Mouse (Mus musculus): Measurements from ENCODE around the gene Smgc. TPM values are rescaled to one million over a fixed set of nuclear protein-coding genes. Genes with fewer than 3 reads are reported as not detected.
A peak's percentile ranks its signal among the peaks of the same experiment; 100 is the strongest.
"Not testable (repeated sequence)": the region's sequence is repeated elsewhere in the genome, so short reads cannot be mapped to it uniquely, and the experiment has no call there.

Gene Smgc
- not detected in 2 replicates for total RNA-seq (2014; rRNA removed; ENCODE audit: low replicate concordance)
- not detected in 2 replicates for polyA plus RNA-seq (2015; fragmentation: Nextera tagmentation; extraction: Ambion mirVana)

GRCm38 (mm10) chr15:91837965-91838364, at the start of gene Smgc:
Gene Smgc, plus strand, starts transcription at chr15:91838265.
- H3K4me2 ChIP-seq (ENCODE audit: low read depth, low read length) = no peak within 1 kb of the TSS
- 77% methylated on average over 7 of the region's 7 CpGs for WGBS
- ATAC-seq (ENCODE audit: insufficient read depth, low read depth) = no peak
- no peak for DNase-seq (ENCODE audit: low spot score)
- H3K4me1 ChIP-seq (ENCODE audit: control insufficient read depth, insufficient read depth) = no peaks in the 10 kb centered on the region
- H3K27me3 ChIP-seq (ENCODE audit: control insufficient read depth, insufficient read depth, low read length) = no peaks in the 10 kb centered on the region
- no peak within 1 kb of the TSS for H3K9ac ChIP-seq (replicated peaks; ENCODE audit: low read depth, low read length)
- TF ChIP-seq CTCF (IDR thresholded peaks at IDR 0.05; ENCODE audit: low read depth) (no peak), EP300 (IDR thresholded peaks at IDR 0.05; ENCODE audit: low read depth) (no peak)
- H3K27ac ChIP-seq (ENCODE audit: low read depth) = no peak within 1 kb of the TSS
- H3K9me3 ChIP-seq (replicated peaks; ENCODE audit: control insufficient read depth, low read length) = no peaks in the 10 kb centered on the region
- no peak within 1 kb of the TSS for H3K4me3 ChIP-seq (ENCODE audit: low read depth, low read length)
- no peaks in the 10 kb centered on the region for H3K36me3 ChIP-seq (replicated peaks; ENCODE audit: control insufficient read depth, insufficient read depth, low read length)

GRCm38 (mm10) chr15:91788338-91788737, 49.7 kb upstream of the Smgc start:
- Histone ChIP-seq H3K27ac (ENCODE audit: low read depth) (no peak overlapping the region), H3K4me2 (ENCODE audit: low read depth, low read length) (no peak overlapping the region), H3K9me3 (replicated peaks; ENCODE audit: control insufficient read depth, low read length) (no peaks in the 10 kb centered on the region), H3K4me1 (ENCODE audit: control insufficient read depth, insufficient read depth) (no peaks in the 10 kb centered on the region), H3K4me3 (ENCODE audit: low read depth, low read length) (no peak overlapping the region), H3K36me3 (replicated peaks; ENCODE audit: control insufficient read depth, insufficient read depth, low read length) (peaks cover 32% of the 10 kb centered on the region), H3K27me3 (ENCODE audit: control insufficient read depth, insufficient read depth, low read length) (no peaks in the 10 kb centered on the region), H3K9ac (replicated peaks; ENCODE audit: low read depth, low read length) (no peak overlapping the region)
- ATAC-seq (ENCODE audit: insufficient read depth, low read depth) (no peak), DNase-seq (ENCODE audit: low spot score) (no peak)
- 88% methylated on average over 11 of the region's 11 CpGs for WGBS
- TF ChIP-seq EP300 (IDR thresholded peaks at IDR 0.05; ENCODE audit: low read depth) = no peak
- no peak for TF ChIP-seq CTCF (IDR thresholded peaks at IDR 0.05; ENCODE audit: low read depth)

- no peak for ATAC-seq (ENCODE audit: insufficient read depth, low read depth)
- no peak overlapping the region for H3K4me2 ChIP-seq (ENCODE audit: low read depth, low read length)
- 69% methylated on average over 4 of the region's 4 CpGs for WGBS
- no peak for TF ChIP-seq CTCF (IDR thresholded peaks at IDR 0.05; ENCODE audit: low read depth)
- TF ChIP-seq EP300 (IDR thresholded peaks at IDR 0.05; ENCODE audit: low read depth) = no peak
- H3K4me3 ChIP-seq (ENCODE audit: low read depth, low read length) = no peak overlapping the region
- DNase-seq (ENCODE audit: low spot score) = no peak
- peaks cover 23% of the 10 kb centered on the region; the same call in 1 of the 2 replicates for H3K36me3 ChIP-seq (replicated peaks; ENCODE audit: control insufficient read depth, insufficient read depth, low read length)
- H3K9me3 ChIP-seq (replicated peaks; ENCODE audit: control insufficient read depth, low read length) = no peaks in the 10 kb centered on the region
- H3K27ac ChIP-seq (ENCODE audit: low read depth) = no peak overlapping the region
- H3K9ac ChIP-seq (replicated peaks; ENCODE audit: low read depth, low read length) = no peak overlapping the region
- no peaks in the 10 kb centered on the region for H3K4me1 ChIP-seq (ENCODE audit: control insufficient read depth, insufficient read depth)
- H3K27me3 ChIP-seq (ENCODE audit: control insufficient read depth, insufficient read depth, low read length) = no peaks in the 10 kb centered on the region
Measured at GRCm38 (mm10) chr15:91806463-91806862, 31.6 kb upstream of the Smgc start.

- ATAC-seq (ENCODE audit: insufficient read depth, low read depth) = no peak
- TF ChIP-seq CTCF (IDR thresholded peaks at IDR 0.05; ENCODE audit: low read depth) (no peak), EP300 (IDR thresholded peaks at IDR 0.05; ENCODE audit: low read depth) (no peak)
- H3K4me2 ChIP-seq (ENCODE audit: low read depth, low read length) = no peak overlapping the region
- no peaks in the 10 kb centered on the region for H3K9me3 ChIP-seq (replicated peaks; ENCODE audit: control insufficient read depth, low read length)
- H3K4me3 ChIP-seq (ENCODE audit: low read depth, low read length) = no peak overlapping the region
- no peaks in the 10 kb centered on the region for H3K4me1 ChIP-seq (ENCODE audit: control insufficient read depth, insufficient read depth)
- no peak overlapping the region for H3K9ac ChIP-seq (replicated peaks; ENCODE audit: low read depth, low read length)
- no peaks in the 10 kb centered on the region for H3K27me3 ChIP-seq (ENCODE audit: control insufficient read depth, insufficient read depth, low read length)
- no peaks in the 10 kb centered on the region for H3K36me3 ChIP-seq (replicated peaks; ENCODE audit: control insufficient read depth, insufficient read depth, low read length)
- no peak for DNase-seq (ENCODE audit: low spot score)
- WGBS = 72% methylated on average over 6 of the region's 6 CpGs
- no peak overlapping the region for H3K27ac ChIP-seq (ENCODE audit: low read depth)
Measured at GRCm38 (mm10) chr15:91835319-91835718, 2.7 kb upstream of the Smgc start.

GRCm38 (mm10) chr15:91864130-91864529, 26.1 kb downstream of the Smgc start:
- 51% methylated on average over 5 of the region's 5 CpGs for WGBS

GRCm38 (mm10) chr15:91900245-91900644, 62.2 kb downstream of the Smgc start:
- 59% methylated on average over 6 of the region's 6 CpGs for WGBS
- Histone ChIP-seq H3K4me3 (ENCODE audit: low read depth, low read length) (no peak overlapping the region), H3K27me3 (ENCODE audit: control insufficient read depth, insufficient read depth, low read length) (no peaks in the 10 kb centered on the region), H3K27ac (ENCODE audit: low read depth) (no peak overlapping the region), H3K9me3 (replicated peaks; ENCODE audit: control insufficient read depth, low read length) (no peaks in the 10 kb centered on the region), H3K36me3 (replicated peaks; ENCODE audit: control insufficient read depth, insufficient read depth, low read length) (no peaks in the 10 kb centered on the region), H3K4me1 (ENCODE audit: control insufficient read depth, insufficient read depth) (no peaks in the 10 kb centered on the region), H3K4me2 (ENCODE audit: low read depth, low read length) (no peak overlapping the region), H3K9ac (replicated peaks; ENCODE audit: low read depth, low read length) (no peak overlapping the region)
- TF ChIP-seq EP300 (IDR thresholded peaks at IDR 0.05; ENCODE audit: low read depth) (no peak), CTCF (IDR thresholded peaks at IDR 0.05; ENCODE audit: low read depth) (peak; percentile 40)
- ATAC-seq (ENCODE audit: insufficient read depth, low read depth) = no peak
- DNase-seq (ENCODE audit: low spot score) = no peak

More at GRCm38 (mm10) chr15:91864130-91864529, 26.1 kb downstream of the Smgc start:
- not testable (repeated sequence) for H3K4me2 ChIP-seq (ENCODE audit: low read depth, low read length); DNase-seq (ENCODE audit: low spot score); H3K9me3 ChIP-seq (replicated peaks; ENCODE audit: control insufficient read depth, low read length); H3K9ac ChIP-seq (replicated peaks; ENCODE audit: low read depth, low read length); H3K4me1 ChIP-seq (ENCODE audit: control insufficient read depth, insufficient read depth); H3K27ac ChIP-seq (ENCODE audit: low read depth); H3K27me3 ChIP-seq (ENCODE audit: control insufficient read depth, insufficient read depth, low read length); ATAC-seq (ENCODE audit: insufficient read depth, low read depth); H3K4me3 ChIP-seq (ENCODE audit: low read depth, low read length); H3K36me3 ChIP-seq (replicated peaks; ENCODE audit: control insufficient read depth, insufficient read depth, low read length)

- H3K9ac ChIP-seq (replicated peaks; ENCODE audit: low read depth, low read length); ATAC-seq (ENCODE audit: insufficient read depth, low read depth); H3K9me3 ChIP-seq (replicated peaks; ENCODE audit: control insufficient read depth, low read length); H3K27ac ChIP-seq (ENCODE audit: low read depth); H3K36me3 ChIP-seq (replicated peaks; ENCODE audit: control insufficient read depth, insufficient read depth, low read length); H3K4me2 ChIP-seq (ENCODE audit: low read depth, low read length); DNase-seq (ENCODE audit: low spot score); H3K4me3 ChIP-seq (ENCODE audit: low read depth, low read length); H3K27me3 ChIP-seq (ENCODE audit: control insufficient read depth, insufficient read depth, low read length); H3K4me1 ChIP-seq (ENCODE audit: control insufficient read depth, insufficient read depth): not testable (repeated sequence)
- no CpG with 5 or more reads among the region's 11 CpGs for WGBS
Measured at GRCm38 (mm10) chr15:91907046-91907445, 69.0 kb downstream of the Smgc start.
